8 mouse cellular contexts compared by ENCODE assay signal in genomic region chr9:96536895-96537614, GRCm38 (mm10). TPM values are rescaled to one million over a fixed set of nuclear protein-coding genes. Genes with fewer than 3 reads are reported as not detected.
A peak's percentile ranks its signal among the peaks of the same experiment; 100 is the strongest.
DNase-seq lines count a peak whose midpoint lies in the region; ATAC-seq and TF ChIP-seq lines count a peak whose summit lies in the region.

No protein-coding gene starts in this region.

- no peaks in the 10 kb centered on the region for H3K27me3 ChIP-seq in embryonic facial prominence, embryonic 15.5 days

- H3K4me2 ChIP-seq in embryonic facial prominence, embryonic 15.5 days (replicated peaks), result peak overlapping the region; percentile 66

- 30% methylated on average over 37 of the region's 37 CpGs for WGBS in bone marrow, adult 2 months
- WGBS in embryonic facial prominence, embryonic 15.5 days, result 25% methylated on average over 37 of the region's 37 CpGs

- peak overlapping the region; percentile 44; the same call in 1 of the 2 replicates for H3K9ac ChIP-seq in embryonic facial prominence, embryonic 15.5 days

- peaks cover 2% of the 10 kb centered on the region; the same call in 1 of the 2 replicates for H3K4me1 ChIP-seq in bone marrow, adult 2 months (ENCODE audit: control insufficient read depth, insufficient read depth, low read length)
- peaks cover 19% of the 10 kb centered on the region for H3K4me1 ChIP-seq in embryonic facial prominence, embryonic 15.5 days

- TF ChIP-seq POLR2A in bone marrow, adult 2 months (IDR thresholded peaks at IDR 0.05; ENCODE audit: borderline replicate concordance, control insufficient read depth, low read depth, low read length), result peak; percentile 34; the same call in 1 of the 2 replicates

- H3K4me3 ChIP-seq in bone marrow, adult 2 months (replicated peaks; ENCODE audit: control insufficient read depth, low read depth, low read length), result peak overlapping the region; percentile 12
- H3K4me3 ChIP-seq in embryonic facial prominence, embryonic 15.5 days (replicated peaks), result peak overlapping the region; percentile 49

- intact Hi-C loops in heart, postnatal 14 days (cut with DNase I), result no loop called here
- intact Hi-C loops in left cerebral cortex, postnatal 25 days (cut with DNase I), result no loop called here

- peak overlapping the region; percentile 44 for H3K27ac ChIP-seq in bone marrow, adult 2 months (ENCODE audit: control insufficient read depth, insufficient read depth, low read depth, low read length, poor library complexity)
- peak overlapping the region; percentile 79 for H3K27ac ChIP-seq in embryonic facial prominence, embryonic 15.5 days (replicated peaks)

- peak; percentile 29 for DNase-seq in layer of hippocampus, adult 11-12 months (ENCODE audit: low spot score)
- DNase-seq in layer of hippocampus, postnatal 25 days (ENCODE audit: extremely low spot score in 1 of 2, low spot score in 1 of 2), result no peak
- DNase-seq in heart, postnatal 14 days, result peak; percentile 56 to 66
- DNase-seq in left cerebral cortex, postnatal 25 days (ENCODE audit: low spot score in 2 of 2), result peak; percentile 33 to 48
- DNase-seq in right cerebral cortex, postnatal 4 days, result peak; percentile 42

- peaks cover 2% of the 10 kb centered on the region for H3K36me3 ChIP-seq in embryonic facial prominence, embryonic 15.5 days

- peak; percentile 81 for ATAC-seq in embryonic facial prominence, embryonic 15.5 days (ENCODE audit: insufficient number of reproducible peaks, low FRiP score, low TSS enrichment, low read depth)
- peak; percentile 81 for ATAC-seq in megakaryocyte, adult 5-6 weeks (ENCODE audit: poor library complexity, severe bottlenecking)

- no peaks in the 10 kb centered on the region for H3K9me3 ChIP-seq in embryonic facial prominence, embryonic 15.5 days (replicated peaks)

- no peak for TF ChIP-seq CTCF in bone marrow, adult 2 months (IDR thresholded peaks at IDR 0.05; ENCODE audit: control insufficient read depth, insufficient read depth, low read length)

RNA-seq across cellular contexts. Expression of gene Gm28729, which starts 12.0 kb away (rescaled TPM):
- total RNA-seq in layer of hippocampus, postnatal 25 days (2021), result under 1 TPM; 0.17 to 0.31 TPM
- polyA plus RNA-seq in bone marrow, adult 2 months (2011; ENCODE audit: insufficient read depth, insufficient read length, low replicate concordance, missing spikeins), result not detected in 2 replicates
- polyA plus RNA-seq in embryonic facial prominence, embryonic 15.5 days (2015; fragmentation: Nextera tagmentation; extraction: Ambion mirVana), result 1.0 and 2.4 TPM in 2 replicates
- total RNA-seq in heart, postnatal 14 days (2021), result not detected
- under 1 TPM; 0.18 to 0.27 TPM for total RNA-seq in left cerebral cortex, postnatal 25 days (2021)
- total RNA-seq in megakaryocyte, adult 5-6 weeks (2015), result 0.42 TPM in 1 of 2 replicates, not detected in the other
- total RNA-seq in megakaryocyte, adult 5-6 weeks (2017), result 0.20 TPM in 1 of 2 replicates, not detected in the other

RNA-seq across cellular contexts. Expression of gene Rnf7, which starts 58.6 kb away (rescaled TPM):
- 10 to 100 TPM; 58.1 to 58.5 TPM for total RNA-seq in layer of hippocampus, postnatal 25 days (2021)
- polyA plus RNA-seq in bone marrow, adult 2 months (2011; ENCODE audit: insufficient read depth, insufficient read length, low replicate concordance, missing spikeins), result 30.2 and 62.2 TPM in 2 replicates
- 205 and 210 TPM in 2 replicates for polyA plus RNA-seq in embryonic facial prominence, embryonic 15.5 days (2015; fragmentation: Nextera tagmentation; extraction: Ambion mirVana)
- 10 to 100 TPM; 65.8 to 73.1 TPM for total RNA-seq in heart, postnatal 14 days (2021)
- 10 to 100 TPM; 58.2 to 58.6 TPM for total RNA-seq in left cerebral cortex, postnatal 25 days (2021)
- total RNA-seq in megakaryocyte, adult 5-6 weeks (2015), result 88.1 and 98.8 TPM in 2 replicates
- total RNA-seq in megakaryocyte, adult 5-6 weeks (2017), result 34.4 and 35.8 TPM in 2 replicates

Comparison
In these comparisons a context has a peak if more than half of its experiments do, and no peak if none do; other contexts are left out.
1. DNase-seq: peak in layer of hippocampus, adult 11-12 months (single experiment), heart, postnatal 14 days (2 of 2), left cerebral cortex, postnatal 25 days (2 of 2) and right cerebral cortex, postnatal 4 days (single experiment); none in layer of hippocampus, postnatal 25 days (0 of 2).